19 mouse cellular contexts compared by ENCODE assay signal in the genomic region with DNA sequence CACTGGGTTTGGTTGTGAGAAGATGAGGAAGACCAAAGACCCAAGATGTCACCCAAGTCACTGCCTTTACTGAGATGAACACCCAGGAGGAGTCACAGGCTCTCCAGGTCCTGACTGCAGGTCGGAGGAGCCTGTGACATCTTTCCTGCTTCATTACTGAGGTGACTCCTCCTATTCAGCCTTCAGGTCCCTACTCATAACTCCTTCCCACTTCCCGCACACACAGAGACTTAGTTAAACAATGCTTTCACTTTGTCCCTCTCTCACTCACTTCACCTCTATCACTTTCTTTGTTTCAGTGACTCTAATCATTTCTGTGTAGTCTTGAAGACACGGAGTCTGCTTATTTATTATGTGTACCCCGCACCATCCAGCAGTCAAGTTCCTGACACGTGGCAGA. TPM values are rescaled to one million over a fixed set of nuclear protein-coding genes. Genes with fewer than 3 reads are reported as not detected.
"Had no signal": no experiment of that assay in that cellular context is flagged by ENCODE, and none has a peak within 500 bp of the region (broad histone marks: within the 10 kb centered on the region; RNA-seq: fewer than 3 reads in every experiment).

No protein-coding gene starts in this region.

- ATAC-seq: midbrain, embryonic 16.5 days had no signal

- H3K27ac ChIP-seq: midbrain, embryonic 10.5 days; midbrain, embryonic 12.5 days; neural tube, embryonic 13.5 days; neural tube, embryonic 15.5 days had no signal

- H3K4me1 ChIP-seq: midbrain, embryonic 10.5 days; midbrain, embryonic 12.5 days; neural tube, embryonic 13.5 days; neural tube, embryonic 15.5 days had no signal

- H3K4me2 ChIP-seq: lung, embryonic 14.5 days; midbrain, embryonic 12.5 days; neural tube, embryonic 13.5 days; neural tube, embryonic 15.5 days had no signal

- H3K9ac ChIP-seq: lung, embryonic 14.5 days; midbrain, embryonic 12.5 days; neural tube, embryonic 13.5 days; neural tube, embryonic 15.5 days had no signal

- H3K4me3 ChIP-seq: midbrain, embryonic 10.5 days; midbrain, embryonic 12.5 days; myocyte; neural tube, embryonic 13.5 days; neural tube, embryonic 15.5 days had no signal

- H3K27me3 ChIP-seq: midbrain, embryonic 12.5 days; neural tube, embryonic 13.5 days; neural tube, embryonic 15.5 days had no signal

- H3K9me3 ChIP-seq: midbrain, embryonic 10.5 days; midbrain, embryonic 12.5 days; neural tube, embryonic 13.5 days; neural tube, embryonic 15.5 days had no signal

- H3K36me3 ChIP-seq: midbrain, embryonic 10.5 days; midbrain, embryonic 12.5 days; neural tube, embryonic 13.5 days; neural tube, embryonic 15.5 days had no signal

- DNase-seq: lung, embryonic 14.5 days; lung, postnatal 10 days; lung, postnatal 4 days; midbrain, embryonic 14.5 days; retina, postnatal 1 day; right cerebral cortex, adult 18-20 months; right cerebral cortex, postnatal 25 days; right cerebral cortex, postnatal 4 days; spleen, adult 18-20 months; thymus, adult 18-20 months; thymus, postnatal 14 days; thymus, postnatal 36 days had no signal

RNA-seq across cellular contexts. Expression of gene Tnfsf11, which starts 11.7 kb away (rescaled TPM):
- total RNA-seq: megakaryocyte-erythroid progenitor cell, adult 5-6 weeks had no signal
- polyA plus RNA-seq: midbrain, embryonic 10.5 days; midbrain, embryonic 14.5 days; midbrain, embryonic 16.5 days; neural tube, embryonic 13.5 days had no signal
